In genomic region chr1:163461194-163461593, GRCm38 (mm10) we compare ENCODE assay signal across 14 mouse cellular contexts.
"Had no signal": no experiment of that assay in that cellular context is flagged by ENCODE, and none has a peak within 500 bp of the region (broad histone marks: within the 10 kb centered on the region; RNA-seq: fewer than 3 reads in every experiment).

No protein-coding gene starts in this region.

- DNase-seq: kidney, adult 2 months; kidney, postnatal 4 days; lung, adult 18-20 months; retina, postnatal 1 day; right cerebral cortex, postnatal 4 days; spleen, adult 18-20 months; thymus, adult 18-20 months; thymus, postnatal 25 days had no signal

- H3K36me3 ChIP-seq: midbrain, embryonic 13.5 days; neural tube, embryonic 12.5 days had no signal

- H3K27me3 ChIP-seq: midbrain, embryonic 13.5 days; neural tube, embryonic 12.5 days had no signal

- H3K9me3 ChIP-seq: midbrain, embryonic 13.5 days; neural tube, embryonic 12.5 days had no signal

- H3K4me3 ChIP-seq: layer of hippocampus, adult 2 months; midbrain, embryonic 13.5 days; myocyte; neural tube, embryonic 12.5 days had no signal

- H3K27ac ChIP-seq: kidney, postnatal 0 days; layer of hippocampus, adult 2 months; liver, embryonic 14.5 days; midbrain, embryonic 13.5 days; neural tube, embryonic 12.5 days had no signal

- H3K4me1 ChIP-seq: midbrain, embryonic 13.5 days; neural tube, embryonic 12.5 days had no signal

- H3K9ac ChIP-seq: liver, embryonic 14.5 days; midbrain, embryonic 13.5 days; neural tube, embryonic 12.5 days had no signal

- H3K4me2 ChIP-seq: midbrain, embryonic 13.5 days; neural tube, embryonic 12.5 days had no signal

- ATAC-seq: midbrain, embryonic 13.5 days had no signal
